Mouse (Mus musculus) erythroblast, embryonic 14.5 days (primary cell): ENCODE results near the gene Chst10.

Experiments
- GATA1 ChIP-seq: IDR thresholded peaks from 2 replicates; pipeline ENCODE4 v1.6.1; 2012; ENCODE audit warnings: low read length, inconsistent platforms, mixed read lengths
- TAL1 ChIP-seq: IDR thresholded peaks from 3 replicates; pipeline ENCODE4 v1.6.1; 2012; ENCODE audit warnings: low read length, inconsistent platforms, mixed read lengths

DNA sequence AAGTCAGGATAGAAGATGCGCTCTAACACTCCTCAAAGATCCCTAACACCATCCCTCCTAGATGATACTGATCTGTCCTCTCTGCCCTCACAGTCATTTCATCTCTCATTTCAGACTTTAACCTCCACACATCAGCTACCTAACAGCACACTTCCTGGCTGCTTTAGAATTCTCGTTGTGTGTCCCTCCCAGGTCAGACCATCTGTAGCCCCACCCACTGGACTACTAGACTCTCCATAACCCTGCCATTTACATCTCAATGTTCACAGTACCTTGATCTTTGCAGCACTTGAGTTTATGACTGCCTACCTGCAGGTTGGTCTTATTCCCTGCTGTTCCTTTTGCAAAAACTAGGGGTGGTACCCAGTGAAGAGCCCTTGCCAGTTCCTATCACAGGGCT lies 74.1 kb downstream of the Chst10 start:
- no peak for TF ChIP-seq TAL1
- no peak for TF ChIP-seq GATA1
